Mouse (Mus musculus): ENCODE data around the gene Tlx1. TPM values are rescaled to one million over a fixed set of nuclear protein-coding genes. Genes with fewer than 3 reads are reported as not detected.

Gene Tlx1
- polyA plus RNA-seq, 1 experiment from 2014 or later = not detected

DNA sequence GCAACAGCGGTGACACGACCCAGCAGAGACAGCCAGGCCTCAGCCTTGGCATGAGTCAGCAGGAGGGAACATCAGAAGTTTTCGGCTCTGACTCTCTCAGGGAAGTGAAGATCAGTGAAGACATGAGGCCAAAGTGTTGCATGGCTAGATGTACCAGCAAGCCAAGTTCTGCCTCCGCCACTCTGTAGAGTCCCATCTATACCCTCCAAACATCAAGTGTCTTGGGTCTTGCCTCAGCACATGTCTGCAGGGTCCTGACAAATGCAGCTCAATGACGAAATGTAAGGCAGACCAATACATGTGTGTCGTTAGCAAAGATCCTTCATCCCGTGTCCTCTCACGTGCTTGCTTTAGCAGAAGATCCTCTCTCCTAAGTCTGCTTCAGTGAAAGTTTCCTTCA, 46.5 kb downstream of the Tlx1 start:
- no peak overlapping the region for H3K9ac ChIP-seq
- no peak for ATAC-seq (ENCODE audit: borderline replicate concordance, extremely low read depth, low FRiP score, low TSS enrichment)
- 88% methylated on average over 8 of the region's 8 CpGs for WGBS

DNA sequence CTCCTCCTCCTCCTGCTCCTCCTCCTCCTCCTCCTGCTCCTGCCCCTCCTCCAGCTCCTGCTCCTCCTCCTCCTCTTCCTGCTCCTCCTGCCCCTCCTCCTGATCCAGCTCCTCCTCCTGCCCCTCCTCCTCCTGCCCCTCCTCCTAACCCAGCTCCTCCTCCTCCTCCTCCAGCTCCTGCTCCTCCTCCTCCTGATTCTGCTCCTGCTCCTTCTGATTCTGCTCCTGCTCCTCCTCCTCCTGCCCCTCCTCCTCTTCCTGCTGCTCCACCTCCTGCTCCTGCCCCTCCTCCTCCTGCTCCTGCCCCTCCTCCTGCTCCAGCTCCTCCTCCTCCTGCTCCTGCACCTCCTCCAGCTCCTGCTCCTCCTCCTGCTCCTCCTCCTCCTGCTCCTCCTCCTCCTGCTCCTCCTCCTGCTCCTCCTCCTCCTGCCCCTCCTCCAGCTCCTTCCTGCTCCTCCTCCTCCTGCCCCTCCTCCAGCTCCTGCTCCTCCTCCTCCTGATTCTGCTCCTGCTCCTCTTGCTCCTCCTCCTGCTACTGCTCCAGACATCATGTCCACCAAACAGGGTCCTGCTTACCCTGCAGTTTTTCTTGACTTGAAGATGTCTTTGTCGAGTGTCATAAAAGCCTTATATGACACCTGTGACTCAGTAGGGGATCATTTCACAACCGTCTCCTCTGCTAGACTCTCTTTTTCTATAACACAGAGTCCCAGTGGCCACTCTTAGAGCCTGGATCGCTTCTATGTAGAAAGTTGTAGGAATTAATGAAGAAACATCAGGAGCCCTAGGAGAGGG, 55.0 kb downstream of the Tlx1 start:
- no peak overlapping the region for H3K4me3 ChIP-seq
- 78% methylated on average over 3 of the region's 3 CpGs for WGBS
- H3K9ac ChIP-seq = no peak overlapping the region
- H3K36me3 ChIP-seq = no peaks in the 10 kb centered on the region
- no peak overlapping the region for H3K4me2 ChIP-seq
- H3K27ac ChIP-seq = no peak overlapping the region
- peaks cover 6% of the 10 kb centered on the region for H3K4me1 ChIP-seq
- ATAC-seq (ENCODE audit: borderline replicate concordance, extremely low read depth, low FRiP score, low TSS enrichment) = no peak
- 0 out of 2 replicates have a peak, but pooled peaks cover 3% of the 10 kb centered on the region for H3K27me3 ChIP-seq
- H3K9me3 ChIP-seq = no peaks in the 10 kb centered on the region

More for the DNA sequence above, 46.5 kb downstream of the Tlx1 start:
- H3K36me3 ChIP-seq = no peaks in the 10 kb centered on the region
- H3K4me3 ChIP-seq = no peak overlapping the region
- no peak overlapping the region for H3K4me2 ChIP-seq
- H3K27me3 ChIP-seq = no peaks in the 10 kb centered on the region
- H3K27ac ChIP-seq = no peak overlapping the region
- H3K4me1 ChIP-seq = no peaks in the 10 kb centered on the region
- H3K9me3 ChIP-seq = no peaks in the 10 kb centered on the region

Other genes starting within 250 kb of the Tlx1 start
- gene Slf2, start 219.5 kb upstream of the Tlx1 start, polyA plus RNA-seq (2015; fragmentation: Nextera tagmentation; extraction: Ambion mirVana) = 26.0 and 29.4 TPM in 2 replicates
- gene Sema4g, start 161.6 kb upstream of the Tlx1 start, polyA plus RNA-seq (2015; fragmentation: Nextera tagmentation; extraction: Ambion mirVana) = 1.3 and 1.7 TPM in 2 replicates
- 17.8 and 20.8 TPM in 2 replicates for gene Twnk, start 145.0 kb upstream of the Tlx1 start, polyA plus RNA-seq (2015; fragmentation: Nextera tagmentation; extraction: Ambion mirVana)
- gene Mrpl43, start 144.2 kb upstream of the Tlx1 start, polyA plus RNA-seq (2015; fragmentation: Nextera tagmentation; extraction: Ambion mirVana) = 70.1 and 70.8 TPM in 2 replicates
- gene Lzts2, start 136.3 kb upstream of the Tlx1 start, polyA plus RNA-seq (2015; fragmentation: Nextera tagmentation; extraction: Ambion mirVana) = 75.9 and 81.8 TPM in 2 replicates
- gene Pdzd7, start 105.0 kb upstream of the Tlx1 start, polyA plus RNA-seq (2015; fragmentation: Nextera tagmentation; extraction: Ambion mirVana) = 0.30 and 0.34 TPM in 2 replicates
- gene Sfxn3, start 103.2 kb upstream of the Tlx1 start, polyA plus RNA-seq (2015; fragmentation: Nextera tagmentation; extraction: Ambion mirVana) = 20.5 and 21.7 TPM in 2 replicates
- gene Kazald1, start 75.4 kb upstream of the Tlx1 start, polyA plus RNA-seq (2015; fragmentation: Nextera tagmentation; extraction: Ambion mirVana) = 4.9 and 6.4 TPM in 2 replicates
- gene Lbx1, start 85.1 kb downstream of the Tlx1 start, polyA plus RNA-seq (2015; fragmentation: Nextera tagmentation; extraction: Ambion mirVana) = not detected in 2 replicates
- 36.1 and 37.4 TPM in 2 replicates for gene Btrc, start 213.1 kb downstream of the Tlx1 start, polyA plus RNA-seq (2015; fragmentation: Nextera tagmentation; extraction: Ambion mirVana)

Measured in lung, embryonic 15.5 days (tissue).